Mouse (Mus musculus) hindbrain, embryonic 11.5 days (tissue): ENCODE results near the gene Gm49405. TPM values are rescaled to one million over a fixed set of nuclear protein-coding genes. Genes with fewer than 3 reads are reported as not detected.

Source experiments
- ATAC-seq: fragments of 200-750 bp; cut with Nextera tagmentation; 2 replicates; pipeline ENCODE4 v1.8.0; 2017; ENCODE audit warnings: mild to moderate bottlenecking, moderate TSS enrichment, moderate library complexity; ENCODE audit not compliant: low FRiP score
- DNase-seq: peaks from one replicate; pipeline ENCODE4 v3.0.0-alpha.2; 2015; ENCODE audit warnings: low spot score
- H3K27ac ChIP-seq: fragments of 300-500 bp; sonication (generic); 2 replicates; pipeline ENCODE4 v1.5.1; 2014; ENCODE audit warnings: mild to moderate bottlenecking, low read depth, low read length
- H3K27me3 ChIP-seq: fragments of 300-500 bp; sonication (generic); 2 replicates; pipeline ENCODE4 v1.6.1; 2014; ENCODE audit warnings: mild to moderate bottlenecking, low read length, moderate library complexity, mixed read lengths; ENCODE audit not compliant: control insufficient read depth, insufficient read depth
- H3K36me3 ChIP-seq: fragments of 300-500 bp; sonication (generic); 2 replicates; pipeline ENCODE4 v1.6.1; 2014; ENCODE audit warnings: mild to moderate bottlenecking, low read length, moderate library complexity, mixed read lengths; ENCODE audit not compliant: control insufficient read depth, insufficient read depth
- H3K4me1 ChIP-seq: fragments of 300-500 bp; sonication (generic); replicated peaks from 2 replicates; pipeline ENCODE4 v1.6.1; 2014; ENCODE audit warnings: low read length, mixed read lengths; ENCODE audit not compliant: control insufficient read depth, insufficient read depth
- H3K4me2 ChIP-seq: fragments of 300-500 bp; sonication (generic); replicated peaks from 2 replicates; pipeline ENCODE4 v1.6.1; 2014; ENCODE audit warnings: mild to moderate bottlenecking, low read depth, low read length
- H3K4me3 ChIP-seq: fragments of 300-500 bp; sonication (generic); 2 replicates; pipeline ENCODE4 v1.5.1; 2014; ENCODE audit warnings: low read depth, low read length
- H3K9ac ChIP-seq: fragments of 300-500 bp; sonication (generic); 2 replicates; pipeline ENCODE4 v1.6.1; 2014; ENCODE audit warnings: low read depth, low read length
- H3K9me3 ChIP-seq: fragments of 300-500 bp; sonication (generic); 2 replicates; pipeline ENCODE4 v1.6.1; 2016; ENCODE audit warnings: low read length; ENCODE audit not compliant: control insufficient read depth
- WGBS: fragments of 180-500 bp; shearing (Covaris S2); extraction: QIAGEN DNeasy Blood & Tissue Kit; methylation state at CpG from one replicate; pipeline ENCODE4 v1.1.7; 2014; 5-methylcytosine and 5-hydroxymethylcytosine counted together
- polyA plus RNA-seq: library from polyadenylated mRNA; unstranded; fragments of >200 nt; fragmentation: Nextera tagmentation; extraction: Ambion mirVana; gene quantifications from 2 replicates; pipeline ENCODE4 v1.2.1, GENCODE M21; 2014

Gm49405 gene
- polyA plus RNA-seq, 1 experiment from 2014 or later, result 1.6 TPM

DNA sequence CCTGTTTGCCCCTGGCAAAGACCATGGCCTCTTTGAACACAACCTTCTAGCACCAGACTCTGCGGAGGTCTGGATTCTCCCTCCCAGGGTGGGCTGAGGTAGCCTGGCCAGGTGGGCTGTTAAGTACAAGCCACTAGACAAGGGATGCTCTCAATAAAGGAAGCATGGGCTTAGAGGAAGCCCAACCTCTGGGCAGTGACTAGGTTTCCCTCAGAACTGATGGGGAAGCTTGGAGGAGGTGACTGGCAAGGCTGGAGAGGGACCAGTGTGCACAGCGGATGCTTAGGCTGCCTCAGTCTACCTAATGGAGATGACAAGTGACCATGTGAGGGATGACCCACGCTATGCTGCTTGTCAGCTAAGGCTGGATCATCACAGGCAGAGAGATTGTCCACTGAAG is 8.5 kb upstream of the Gm49405 start:
- H3K4me3 ChIP-seq, result no peak overlapping the region
- no peak for ATAC-seq
- 84% methylated on average over 3 of the region's 3 CpGs for WGBS
- no peak overlapping the region for H3K27ac ChIP-seq
- no peaks in the 10 kb centered on the region for H3K4me1 ChIP-seq
- no peaks in the 10 kb centered on the region for H3K36me3 ChIP-seq
- H3K27me3 ChIP-seq, result no peaks in the 10 kb centered on the region
- DNase-seq, result no peak
- H3K9me3 ChIP-seq, result no peaks in the 10 kb centered on the region
- H3K9ac ChIP-seq, result no peak overlapping the region
- no peak overlapping the region for H3K4me2 ChIP-seq

DNA sequence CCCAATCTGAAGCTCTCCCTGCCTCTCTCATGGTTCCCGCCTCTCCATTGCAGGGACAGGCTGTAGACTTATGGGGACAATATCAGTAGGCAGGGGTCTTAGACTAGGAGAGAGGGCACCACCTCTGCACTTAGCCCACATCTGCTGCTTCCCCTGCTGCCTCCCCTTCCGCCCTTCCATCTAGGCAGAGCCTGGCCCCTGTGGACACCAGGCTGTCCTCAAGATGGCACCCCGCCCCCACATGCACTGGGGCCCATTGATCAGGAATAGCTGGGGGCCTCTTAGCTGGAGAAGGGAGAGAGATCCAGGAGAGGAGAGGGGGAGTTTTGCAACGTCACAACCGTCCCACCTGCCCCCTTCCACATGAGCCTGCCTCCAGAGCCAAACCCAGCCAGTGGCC is 8.0 kb upstream of the Gm49405 start, which contains the start of gene Tbx10:
TSS of gene Tbx10 (plus strand) at position 337 of the 400 bp plus-strand sequence.
- 61% methylated on average over 5 of the region's 5 CpGs for WGBS
- Histone ChIP-seq H3K27ac (no peak within 1 kb of the TSS), H3K4me3 (no peak within 1 kb of the TSS)

DNA sequence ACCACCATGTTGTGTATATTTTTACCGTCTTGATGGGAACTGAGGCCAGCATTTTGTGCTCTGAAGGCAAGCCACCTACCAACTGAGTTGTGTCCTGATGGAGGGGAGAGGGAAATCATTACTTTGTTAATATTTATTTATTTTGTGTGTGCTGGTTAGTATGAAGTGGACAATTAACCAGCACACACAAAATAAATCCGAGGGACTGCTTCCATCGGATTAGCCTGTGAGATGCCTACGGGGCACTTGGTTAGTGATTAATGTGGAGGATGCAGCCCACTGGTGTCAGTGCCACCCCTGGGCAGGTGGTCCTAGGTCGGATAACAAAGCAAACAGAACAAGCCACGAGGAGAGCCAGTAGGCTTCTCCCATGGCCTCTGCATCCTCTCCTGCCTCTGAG is 5.5 kb upstream of the Gm49405 start:
- Histone ChIP-seq H3K9me3 (no peaks in the 10 kb centered on the region), H3K27me3 (no peaks in the 10 kb centered on the region)
- 70% methylated on average over 6 of the region's 6 CpGs for WGBS

More for the DNA sequence above, 8.0 kb upstream of the Gm49405 start, which contains the start of gene Tbx10:
- no peak for ATAC-seq
- Histone ChIP-seq H3K36me3 (no peaks in the 10 kb centered on the region), H3K4me2 (no peak within 1 kb of the TSS), H3K27me3 (no peaks in the 10 kb centered on the region), H3K9ac (no peak within 1 kb of the TSS), H3K4me1 (no peaks in the 10 kb centered on the region), H3K9me3 (no peaks in the 10 kb centered on the region)
- no peak for DNase-seq

DNA sequence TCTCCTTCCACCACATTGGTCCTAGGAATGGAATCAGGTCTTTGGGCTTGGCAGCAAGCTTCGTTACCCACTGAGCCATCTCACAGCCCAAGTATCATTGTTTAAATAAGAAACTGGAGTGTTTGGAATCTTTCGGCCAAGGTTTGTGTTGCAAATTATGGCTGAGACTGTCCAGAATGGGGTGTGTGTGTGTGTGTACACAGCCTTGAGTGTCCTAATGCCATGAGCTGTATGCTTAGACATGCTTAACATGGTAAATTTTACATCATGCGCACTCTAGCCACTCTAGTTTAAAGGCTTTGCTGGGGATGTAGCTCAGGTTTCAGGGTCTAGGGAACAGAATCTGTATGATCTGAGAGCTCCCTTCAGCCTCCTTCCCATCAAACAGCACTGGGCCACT is 4.9 kb upstream of the Gm49405 start:
- H3K4me2 ChIP-seq, result no peak overlapping the region
- 92% methylated on average over 3 of the region's 3 CpGs for WGBS
- no peak overlapping the region for H3K9ac ChIP-seq
- no peak overlapping the region for H3K4me3 ChIP-seq
- no peaks in the 10 kb centered on the region for H3K27me3 ChIP-seq
- H3K36me3 ChIP-seq, result no peaks in the 10 kb centered on the region
- H3K4me1 ChIP-seq, result no peaks in the 10 kb centered on the region
- DNase-seq (no peak), ATAC-seq (no peak)
- H3K27ac ChIP-seq, result no peak overlapping the region
- no peaks in the 10 kb centered on the region for H3K9me3 ChIP-seq

More for the DNA sequence above, 5.5 kb upstream of the Gm49405 start:
- H3K36me3 ChIP-seq, result no peaks in the 10 kb centered on the region
- H3K4me1 ChIP-seq, result no peaks in the 10 kb centered on the region
- no peak overlapping the region for H3K4me2 ChIP-seq
- DNase-seq (no peak), ATAC-seq (no peak)
- no peak overlapping the region for H3K4me3 ChIP-seq
- H3K27ac ChIP-seq, result no peak overlapping the region
- H3K9ac ChIP-seq, result no peak overlapping the region

DNA sequence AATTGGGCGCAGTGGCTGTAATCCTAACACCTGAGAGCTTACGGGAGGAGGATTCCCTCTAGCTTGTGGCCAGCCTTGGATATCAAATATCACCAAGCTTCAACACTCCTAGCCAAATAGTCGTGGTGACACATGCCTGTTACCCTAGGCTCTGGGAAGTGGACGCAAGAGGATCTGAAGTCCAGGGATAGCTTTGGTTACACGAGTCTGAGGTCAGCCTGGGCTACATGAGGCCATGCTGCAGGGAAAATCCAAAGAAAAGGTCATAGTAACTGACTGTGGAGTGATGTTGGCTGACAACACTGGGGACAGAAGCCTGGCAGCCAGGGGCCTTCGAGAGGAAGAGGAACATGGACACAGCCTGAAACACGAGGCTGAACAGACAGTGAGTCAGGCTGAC is 4.3 kb upstream of the Gm49405 start:
- no peak overlapping the region for H3K9ac ChIP-seq
- ATAC-seq, result no peak
- 75% methylated on average over 7 of the region's 7 CpGs for WGBS

DNA sequence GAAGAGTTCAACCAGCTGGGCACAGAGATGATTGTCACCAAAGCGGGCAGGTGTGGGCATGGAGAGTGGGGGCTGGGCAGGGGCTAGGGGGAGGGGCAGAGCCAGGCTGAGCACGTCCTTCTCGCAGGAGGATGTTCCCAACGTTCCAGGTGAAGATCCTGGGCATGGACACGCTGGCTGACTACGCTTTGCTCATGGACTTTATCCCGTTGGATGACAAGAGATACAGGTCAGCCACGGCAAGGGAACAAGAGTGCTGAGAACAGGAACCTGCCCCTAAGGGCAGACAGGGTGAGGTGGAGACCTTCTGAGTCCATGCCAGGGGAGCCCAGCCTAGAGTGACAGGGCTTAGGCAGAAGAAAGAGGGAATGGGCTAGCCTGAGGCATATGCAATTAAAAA is 3.7 kb upstream of the Gm49405 start:
- H3K9ac ChIP-seq, result no peak overlapping the region
- H3K4me2 ChIP-seq, result no peak overlapping the region
- ATAC-seq (no peak), DNase-seq (no peak)
- no peaks in the 10 kb centered on the region for H3K9me3 ChIP-seq
- WGBS, result 84% methylated on average over 8 of the region's 8 CpGs
- peaks cover 3% of the 10 kb centered on the region for H3K4me1 ChIP-seq
- no peaks in the 10 kb centered on the region for H3K36me3 ChIP-seq
- no peaks in the 10 kb centered on the region for H3K27me3 ChIP-seq
- H3K4me3 ChIP-seq, result no peak overlapping the region
- no peak overlapping the region for H3K27ac ChIP-seq

More for the DNA sequence above, 4.3 kb upstream of the Gm49405 start:
- Histone ChIP-seq H3K36me3 (no peaks in the 10 kb centered on the region), H3K4me2 (no peak overlapping the region), H3K4me3 (no peak overlapping the region), H3K27ac (no peak overlapping the region), H3K27me3 (no peaks in the 10 kb centered on the region), H3K9me3 (no peaks in the 10 kb centered on the region), H3K4me1 (peaks cover under 1% of the 10 kb centered on the region)
- DNase-seq, result no peak

DNA sequence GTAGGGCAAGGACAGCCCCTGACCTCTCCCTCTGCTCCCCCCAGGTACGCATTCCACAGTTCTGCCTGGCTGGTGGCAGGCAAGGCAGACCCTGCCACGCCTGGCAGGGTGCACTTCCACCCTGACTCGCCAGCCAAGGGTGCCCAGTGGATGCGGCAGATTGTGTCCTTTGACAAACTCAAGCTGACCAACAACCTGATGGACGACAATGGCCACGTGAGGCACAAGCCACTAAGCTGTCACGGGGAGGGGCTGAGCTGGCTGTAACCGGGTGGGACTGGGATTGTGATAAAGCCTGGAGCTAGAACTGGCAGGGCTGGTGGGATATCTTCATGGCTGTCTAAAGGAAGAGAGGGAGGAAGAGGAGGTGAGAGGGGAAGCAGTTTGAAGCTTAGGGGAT is 3.2 kb upstream of the Gm49405 start:
- H3K4me3 ChIP-seq, result no peak overlapping the region
- H3K9ac ChIP-seq, result no peak overlapping the region
- ATAC-seq, result no peak
- H3K36me3 ChIP-seq, result no peaks in the 10 kb centered on the region
- 73% methylated on average over 8 of the region's 8 CpGs for WGBS
- H3K4me2 ChIP-seq, result no peak overlapping the region
- peaks cover 3% of the 10 kb centered on the region for H3K4me1 ChIP-seq
- no peak overlapping the region for H3K27ac ChIP-seq
- no peaks in the 10 kb centered on the region for H3K9me3 ChIP-seq
- no peaks in the 10 kb centered on the region for H3K27me3 ChIP-seq
- DNase-seq, result no peak

DNA sequence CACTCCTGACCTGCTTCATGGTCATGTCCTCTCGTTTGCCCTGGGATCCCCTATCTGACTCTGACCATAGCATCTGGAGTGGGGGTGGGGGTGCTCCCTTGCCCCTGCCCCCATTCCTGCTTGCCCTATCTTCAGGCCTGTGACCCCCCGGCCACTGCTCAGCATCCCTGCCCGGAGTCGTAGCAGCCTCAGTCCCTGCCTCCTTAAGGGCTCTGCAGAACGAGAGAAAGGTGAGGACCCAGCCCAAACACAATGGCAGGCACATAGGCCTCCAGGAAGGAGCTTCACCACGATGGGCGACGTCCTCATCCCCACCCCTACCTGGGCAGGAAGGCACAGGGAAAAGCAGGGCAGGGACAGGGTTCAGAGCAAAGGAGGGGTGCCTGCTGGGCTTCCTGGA is 2.1 kb upstream of the Gm49405 start:
- Histone ChIP-seq H3K4me2 (no peak overlapping the region), H3K9ac (no peak overlapping the region), H3K27ac (no peak overlapping the region), H3K4me3 (no peak overlapping the region), H3K4me1 (peaks cover 3% of the 10 kb centered on the region), H3K36me3 (no peaks in the 10 kb centered on the region), H3K27me3 (no peaks in the 10 kb centered on the region), H3K9me3 (no peaks in the 10 kb centered on the region)
- WGBS, result 73% methylated on average over 8 of the region's 8 CpGs
- ATAC-seq (no peak), DNase-seq (no peak)

DNA sequence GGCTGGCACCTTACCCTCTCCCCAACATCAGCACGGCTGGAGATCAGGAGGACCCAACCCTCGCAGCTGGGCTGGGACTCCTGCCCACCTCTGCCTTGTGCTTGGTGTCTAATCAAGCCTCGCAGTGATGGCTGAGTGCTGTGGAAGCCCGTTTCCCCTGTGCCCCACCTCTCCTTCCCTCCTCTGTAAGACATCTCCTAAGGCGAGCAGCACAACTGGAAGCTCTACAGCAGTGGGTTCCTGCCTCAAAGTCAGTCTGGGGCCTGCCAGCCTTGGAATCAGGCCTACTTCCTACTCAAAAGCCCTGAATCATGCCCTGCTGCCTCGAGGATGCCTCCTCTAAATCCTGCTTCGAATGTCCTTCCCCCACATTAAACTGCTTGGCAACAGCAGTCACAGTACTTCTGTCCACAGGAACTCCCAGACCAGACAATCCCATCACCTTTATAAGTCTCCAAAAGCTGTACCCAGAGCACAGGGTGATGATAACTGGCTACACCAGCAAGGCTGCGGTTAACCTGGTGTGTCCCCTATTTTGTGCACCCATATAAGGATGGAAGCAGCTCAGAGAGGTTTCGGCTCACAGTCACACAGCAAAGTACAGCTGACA is 1.2 kb upstream of the Gm49405 start:
- Histone ChIP-seq H3K9me3 (no peaks in the 10 kb centered on the region), H3K27ac (no peak overlapping the region), H3K4me1 (peaks cover 3% of the 10 kb centered on the region), H3K9ac (no peak overlapping the region; the same call in 1 of the 2 replicates), H3K36me3 (no peaks in the 10 kb centered on the region), H3K4me2 (no peak overlapping the region), H3K27me3 (no peaks in the 10 kb centered on the region), H3K4me3 (no peak overlapping the region; the same call in 1 of the 2 replicates)
- WGBS, result 88% methylated on average over 9 of the region's 9 CpGs
- no peak for DNase-seq
- no peak for ATAC-seq
